Mouse (Mus musculus): ENCODE data around the gene Clip1. TPM values are rescaled to one million over a fixed set of nuclear protein-coding genes. Genes with fewer than 3 reads are reported as not detected.
A peak's percentile ranks its signal among the peaks of the same experiment; 100 is the strongest.

Clip1 gene
- polyA plus RNA-seq, 1 experiment from 2014 or later, result 65.5 TPM

GRCm38 (mm10) chr5:123573362-123573761, 111.1 kb downstream of the Clip1 start:
- peak overlapping the region; percentile 84 for H3K4me2 ChIP-seq
- no peaks in the 10 kb centered on the region for H3K27me3 ChIP-seq
- H3K4me3 ChIP-seq, result peak overlapping the region; percentile 94
- WGBS, result 66% methylated on average over 8 of the region's 8 CpGs
- H3K36me3 ChIP-seq (ENCODE audit: poor library complexity, severe bottlenecking), result peaks cover 39% of the 10 kb centered on the region
- no peaks in the 10 kb centered on the region for H3K9me3 ChIP-seq (replicated peaks)
- H3K27ac ChIP-seq, result no peak overlapping the region
- H3K4me1 ChIP-seq, result peaks cover 12% of the 10 kb centered on the region
- 0 out of 2 replicates have a peak overlapping the region, but pooled peaks have one; percentile 8 for H3K9ac ChIP-seq
- peak; percentile 47 for ATAC-seq

- Histone ChIP-seq H3K4me3 (peak within 1 kb of the TSS; percentile 94), H3K9me3 (replicated peaks) (no peaks in the 10 kb centered on the region), H3K27ac (peak within 1 kb of the TSS; percentile 73; the same call in 1 of the 2 replicates), H3K9ac (peak within 1 kb of the TSS; percentile 88), H3K4me2 (peak within 1 kb of the TSS; percentile 84), H3K27me3 (no peaks in the 10 kb centered on the region), H3K36me3 (ENCODE audit: poor library complexity, severe bottlenecking) (peaks cover 39% of the 10 kb centered on the region), H3K4me1 (peaks cover 12% of the 10 kb centered on the region)
- ATAC-seq, result peak; percentile 93
- under 1% methylated on average over 54 of the region's 54 CpGs for WGBS
These were observed 111.8 kb downstream of the Clip1 start, which contains the start of gene Vps33a for GRCm38 (mm10) chr5:123572357-123573186. Gene Vps33a, minus strand, starts transcription at chr5:123573038.

GRCm38 (mm10) chr5:123561128-123561527, 123.3 kb downstream of the Clip1 start:
- 91% methylated on average over 11 of the region's 11 CpGs for WGBS
- no peak for ATAC-seq
- Histone ChIP-seq H3K4me3 (no peak overlapping the region), H3K4me2 (no peak overlapping the region), H3K27me3 (no peaks in the 10 kb centered on the region), H3K27ac (no peak overlapping the region), H3K9ac (no peak overlapping the region), H3K36me3 (ENCODE audit: poor library complexity, severe bottlenecking) (peaks cover 96% of the 10 kb centered on the region), H3K4me1 (no peaks in the 10 kb centered on the region), H3K9me3 (replicated peaks) (no peaks in the 10 kb centered on the region)

GRCm38 (mm10) chr5:123559588-123559987, 124.8 kb downstream of the Clip1 start:
- WGBS, result 94% methylated on average over 8 of the region's 8 CpGs
- H3K9me3 ChIP-seq (replicated peaks), result no peaks in the 10 kb centered on the region
- H3K4me1 ChIP-seq, result no peaks in the 10 kb centered on the region
- no peak for ATAC-seq
- H3K9ac ChIP-seq, result no peak overlapping the region
- no peak overlapping the region for H3K4me2 ChIP-seq
- no peak overlapping the region for H3K27ac ChIP-seq
- no peak overlapping the region for H3K4me3 ChIP-seq
- peaks cover 92% of the 10 kb centered on the region for H3K36me3 ChIP-seq (ENCODE audit: poor library complexity, severe bottlenecking)
- no peaks in the 10 kb centered on the region for H3K27me3 ChIP-seq

GRCm38 (mm10) chr5:123556451-123556850, 128.0 kb downstream of the Clip1 start:
- Histone ChIP-seq H3K9me3 (replicated peaks) (no peaks in the 10 kb centered on the region), H3K4me3 (no peak overlapping the region), H3K9ac (no peak overlapping the region), H3K36me3 (ENCODE audit: poor library complexity, severe bottlenecking) (peaks cover 67% of the 10 kb centered on the region), H3K27ac (no peak overlapping the region), H3K4me1 (no peaks in the 10 kb centered on the region), H3K4me2 (no peak overlapping the region), H3K27me3 (no peaks in the 10 kb centered on the region)
- ATAC-seq, result no peak
- WGBS, result 77% methylated on average over 2 of the region's 2 CpGs

GRCm38 (mm10) chr5:123555693-123556092, 128.7 kb downstream of the Clip1 start:
- Histone ChIP-seq H3K27ac (no peak overlapping the region), H3K4me3 (no peak overlapping the region), H3K9me3 (replicated peaks) (no peaks in the 10 kb centered on the region), H3K4me2 (no peak overlapping the region), H3K36me3 (ENCODE audit: poor library complexity, severe bottlenecking) (peaks cover 60% of the 10 kb centered on the region), H3K9ac (no peak overlapping the region), H3K27me3 (no peaks in the 10 kb centered on the region), H3K4me1 (no peaks in the 10 kb centered on the region)
- ATAC-seq, result no peak
- WGBS, result 93% methylated on average over 7 of the region's 7 CpGs

- no peaks in the 10 kb centered on the region for H3K9me3 ChIP-seq (replicated peaks)
- H3K4me1 ChIP-seq, result no peaks in the 10 kb centered on the region
- 92% methylated on average over 10 of the region's 10 CpGs for WGBS
- H3K4me3 ChIP-seq, result no peak overlapping the region
- peaks cover 87% of the 10 kb centered on the region for H3K36me3 ChIP-seq (ENCODE audit: poor library complexity, severe bottlenecking)
- no peak overlapping the region for H3K4me2 ChIP-seq
- H3K27me3 ChIP-seq, result no peaks in the 10 kb centered on the region
- ATAC-seq, result no peak
- no peak overlapping the region for H3K9ac ChIP-seq
- H3K27ac ChIP-seq, result no peak overlapping the region
These were observed 150.6 kb downstream of the Clip1 start for GRCm38 (mm10) chr5:123533801-123534200.

- H3K4me1 ChIP-seq, result no peaks in the 10 kb centered on the region; the same call in 1 of the 2 replicates
- H3K4me2 ChIP-seq, result no peak overlapping the region
- H3K9ac ChIP-seq, result no peak overlapping the region
- 90% methylated on average over 8 of the region's 8 CpGs for WGBS
- H3K27ac ChIP-seq, result no peak overlapping the region
- H3K9me3 ChIP-seq (replicated peaks), result no peaks in the 10 kb centered on the region
- H3K36me3 ChIP-seq (ENCODE audit: poor library complexity, severe bottlenecking), result peaks cover 76% of the 10 kb centered on the region
- ATAC-seq, result no peak
- H3K4me3 ChIP-seq, result no peak overlapping the region
- H3K27me3 ChIP-seq, result no peaks in the 10 kb centered on the region
These were observed 154.4 kb downstream of the Clip1 start for GRCm38 (mm10) chr5:123530056-123530455.

GRCm38 (mm10) chr5:123528641-123529040, 155.8 kb downstream of the Clip1 start:
- H3K9ac ChIP-seq, result no peak overlapping the region
- H3K4me2 ChIP-seq, result no peak overlapping the region
- no peaks in the 10 kb centered on the region for H3K27me3 ChIP-seq
- peaks cover 62% of the 10 kb centered on the region for H3K36me3 ChIP-seq (ENCODE audit: poor library complexity, severe bottlenecking)
- no peak for ATAC-seq
- no peaks in the 10 kb centered on the region for H3K9me3 ChIP-seq (replicated peaks)
- H3K4me3 ChIP-seq, result no peak overlapping the region
- H3K27ac ChIP-seq, result no peak overlapping the region
- WGBS, result 75% methylated on average over 7 of the region's 7 CpGs
- peaks cover 7% of the 10 kb centered on the region for H3K4me1 ChIP-seq

Other genes starting within 250 kb of the Clip1 start
- 0.25 and 0.31 TPM in 2 replicates for gene Lrrc43, start 195.3 kb downstream of the Clip1 start, polyA plus RNA-seq (2015; fragmentation: Nextera tagmentation; extraction: Ambion mirVana)
- gene Il31, start 195.1 kb downstream of the Clip1 start, polyA plus RNA-seq (2015; fragmentation: Nextera tagmentation; extraction: Ambion mirVana), result not detected in 2 replicates
- 1.7 and 2.0 TPM in 2 replicates for gene B3gnt4, start 174.2 kb downstream of the Clip1 start, polyA plus RNA-seq (2015; fragmentation: Nextera tagmentation; extraction: Ambion mirVana)
- gene Diablo, start 160.4 kb downstream of the Clip1 start, polyA plus RNA-seq (2015; fragmentation: Nextera tagmentation; extraction: Ambion mirVana), result 133 and 137 TPM in 2 replicates
- 0.97 and 1.2 TPM in 2 replicates for gene Gm49027, start 159.1 kb downstream of the Clip1 start, polyA plus RNA-seq (2015; fragmentation: Nextera tagmentation; extraction: Ambion mirVana)
- gene Vps33a, start 111.6 kb downstream of the Clip1 start, polyA plus RNA-seq (2015; fragmentation: Nextera tagmentation; extraction: Ambion mirVana), result 32.8 and 38.1 TPM in 2 replicates
- 85.1 and 97.4 TPM in 2 replicates for gene Zcchc8, start 36.5 kb upstream of the Clip1 start, polyA plus RNA-seq (2015; fragmentation: Nextera tagmentation; extraction: Ambion mirVana)
- gene Rsrc2, start 64.8 kb upstream of the Clip1 start, polyA plus RNA-seq (2015; fragmentation: Nextera tagmentation; extraction: Ambion mirVana), result 167 and 172 TPM in 2 replicates
- 28.1 and 28.3 TPM in 2 replicates for gene Kntc1, start 65.1 kb upstream of the Clip1 start, polyA plus RNA-seq (2015; fragmentation: Nextera tagmentation; extraction: Ambion mirVana)
- not detected in 2 replicates for gene Hcar2, start 180.9 kb upstream of the Clip1 start, polyA plus RNA-seq (2015; fragmentation: Nextera tagmentation; extraction: Ambion mirVana)
- gene Hcar1, start 195.4 kb upstream of the Clip1 start, polyA plus RNA-seq (2015; fragmentation: Nextera tagmentation; extraction: Ambion mirVana), result 0.13 and 0.16 TPM in 2 replicates
- 139 and 160 TPM in 2 replicates for gene Denr, start 222.6 kb upstream of the Clip1 start, polyA plus RNA-seq (2015; fragmentation: Nextera tagmentation; extraction: Ambion mirVana)
- gene Gm43518, start 242.8 kb upstream of the Clip1 start, polyA plus RNA-seq (2015; fragmentation: Nextera tagmentation; extraction: Ambion mirVana), result 1.9 and 3.4 TPM in 2 replicates
- 5.1 and 6.0 TPM in 2 replicates for gene Ccdc62, start 246.1 kb upstream of the Clip1 start, polyA plus RNA-seq (2015; fragmentation: Nextera tagmentation; extraction: Ambion mirVana)

Data from forebrain, embryonic 13.5 days (tissue).